Mouse (Mus musculus): Measurements from ENCODE around the gene Gm21650. TPM values are rescaled to one million over a fixed set of nuclear protein-coding genes. Genes with fewer than 3 reads are reported as not detected.
"Not testable (repeated sequence)": the region's sequence is repeated elsewhere in the genome, so short reads cannot be mapped to it uniquely, and the experiment has no call there.

The Gm21650 gene
- polyA plus RNA-seq (2016; fragmentation: Nextera tagmentation; extraction: Ambion mirVana) = not detected in 2 replicates

- not testable (repeated sequence) for H3K4me1 ChIP-seq; H3K9ac ChIP-seq (replicated peaks); H3K9me3 ChIP-seq; H3K4me2 ChIP-seq (replicated peaks); H3K4me3 ChIP-seq; H3K27ac ChIP-seq (replicated peaks); ATAC-seq (ENCODE audit: low FRiP score, low read depth); H3K36me3 ChIP-seq; H3K27me3 ChIP-seq
- WGBS = no CpG with 5 or more reads among the region's 6 CpGs
Measured at GRCm38 (mm10) chrY:77692508-77692907, at the start of gene Gm21650. TSS of gene Gm21650 (plus strand) at chrY:77692808.

Measured in midbrain, embryonic 12.5 days (tissue).